Mouse (Mus musculus) c-Kit-positive CD71-positive TER-119-negative erythroid progenitor cells, embryonic 14.5 days (primary cell): ENCODE data around the gene Arhgef7.

Source experiments
- DNase-seq: peaks from one replicate; pipeline ENCODE4 v3.0.0-alpha.2; 2013; ENCODE audit warnings: low read depth

Arhgef7 gene

DNA sequence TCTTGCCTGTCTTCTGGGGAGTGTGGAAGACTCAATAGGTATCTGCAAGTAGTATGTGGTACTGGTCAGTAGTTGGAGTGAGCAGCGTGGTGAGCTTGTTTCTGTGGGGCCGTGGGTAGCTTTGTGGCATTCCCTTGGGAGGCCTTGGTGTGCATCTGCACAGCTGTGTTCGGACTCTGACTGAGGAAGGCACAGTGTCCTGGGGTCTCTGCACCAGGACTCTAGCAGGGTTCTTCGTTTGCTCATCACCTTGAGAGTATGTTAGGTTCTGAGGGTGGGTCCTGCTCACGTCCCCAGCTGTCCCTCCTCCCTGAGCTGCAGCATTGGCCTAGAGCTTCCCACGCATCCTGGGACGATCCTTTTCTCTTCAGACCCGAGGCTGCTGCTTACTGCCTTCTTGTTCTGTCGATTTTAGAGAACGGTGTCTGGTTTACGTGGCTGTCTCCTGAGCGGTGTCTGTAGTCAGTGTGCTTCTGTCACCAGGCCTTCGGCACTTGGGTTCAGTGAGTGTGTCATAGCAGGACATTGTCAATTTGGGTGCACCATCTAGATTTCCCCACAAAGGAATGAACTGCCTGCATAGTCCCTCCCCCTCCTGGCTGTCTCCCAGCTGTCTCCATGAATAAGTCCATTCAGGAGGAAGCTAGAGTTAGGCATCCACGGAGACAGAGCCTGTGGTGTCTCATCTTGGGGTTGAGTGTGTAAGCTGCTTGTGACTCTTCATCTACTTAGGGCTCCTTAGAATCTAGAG is 70.4 kb downstream of the Arhgef7 start:
- no peak for DNase-seq

DNA sequence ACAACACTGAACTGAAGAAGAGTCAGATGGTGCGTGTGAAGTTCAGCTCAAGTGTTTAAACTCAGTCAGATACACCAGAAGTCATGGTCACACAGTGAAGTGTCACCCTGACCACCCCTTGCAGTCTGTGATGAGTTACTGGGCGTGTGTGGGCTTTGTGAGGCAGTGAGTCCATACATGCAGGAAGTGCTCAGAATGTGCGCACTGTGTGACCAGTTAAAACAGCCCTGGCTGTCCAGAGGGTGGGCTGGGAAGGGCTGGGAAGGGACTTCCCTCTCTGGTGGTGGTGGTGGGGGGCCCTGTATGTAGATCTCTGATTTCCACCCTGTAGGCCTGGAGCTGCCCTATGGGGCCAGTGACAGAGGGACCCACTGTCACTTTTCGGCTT is 71.0 kb downstream of the Arhgef7 start:
- no peak for DNase-seq

DNA sequence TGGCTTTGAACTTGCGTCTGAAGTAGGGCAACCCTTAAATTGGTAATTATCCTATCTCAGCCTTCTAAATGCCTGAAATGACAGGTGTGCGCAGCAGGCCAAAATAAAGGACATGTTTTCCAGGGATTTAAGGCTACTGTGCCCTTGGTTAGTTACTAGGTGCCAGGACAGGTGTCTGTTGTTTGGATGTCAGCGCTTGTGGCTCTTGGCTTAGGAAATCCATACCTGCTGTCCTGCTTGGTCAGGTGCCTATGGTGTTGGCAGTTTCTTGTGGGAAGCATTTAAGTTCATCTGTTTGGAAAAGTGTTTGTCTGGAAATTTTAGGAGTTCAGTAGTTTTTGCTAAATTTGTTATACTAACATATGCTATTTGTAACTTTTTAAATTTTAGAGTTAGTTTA is 71.6 kb downstream of the Arhgef7 start:
- no peak for DNase-seq

DNA sequence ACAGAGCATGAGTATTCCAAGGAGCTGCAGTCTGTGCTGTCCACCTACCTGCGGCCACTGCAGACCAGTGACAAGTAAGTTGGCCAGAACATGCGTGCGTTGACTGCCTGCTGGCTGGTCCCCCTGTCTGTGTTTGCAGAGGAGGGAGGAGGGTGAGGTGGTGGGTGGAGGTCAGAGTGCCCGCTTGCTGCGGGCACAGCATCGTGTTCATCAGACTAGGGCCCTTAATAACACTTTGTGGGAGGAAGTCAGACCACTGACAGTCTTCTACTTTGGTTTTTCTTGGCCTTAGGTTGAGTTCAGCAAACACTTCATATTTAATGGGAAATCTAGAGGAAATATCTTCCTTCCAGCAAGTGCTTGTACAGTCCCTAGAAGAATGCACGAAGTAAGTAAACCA is 73.0 kb downstream of the Arhgef7 start:
- DNase-seq = no peak

DNA sequence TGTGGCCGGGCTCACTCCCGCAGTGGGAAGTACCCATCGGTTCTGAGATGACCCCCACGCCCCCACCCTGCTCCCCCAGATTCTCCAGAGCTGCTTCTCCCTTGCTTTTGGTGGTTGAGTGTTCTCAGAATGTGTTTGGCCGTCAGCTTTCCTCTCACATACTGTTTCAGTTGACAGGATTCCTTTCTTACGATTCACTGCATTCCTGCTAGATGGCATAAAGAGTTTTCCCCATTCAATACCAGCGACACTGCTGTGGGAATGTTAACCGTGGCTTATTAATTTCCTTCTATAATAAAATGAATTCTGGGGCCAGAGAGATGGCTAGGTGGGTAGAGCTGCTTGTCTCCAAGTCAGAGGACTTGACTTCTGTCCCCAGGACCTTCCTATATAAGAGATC is 74.0 kb downstream of the Arhgef7 start:
- no peak for DNase-seq

DNA sequence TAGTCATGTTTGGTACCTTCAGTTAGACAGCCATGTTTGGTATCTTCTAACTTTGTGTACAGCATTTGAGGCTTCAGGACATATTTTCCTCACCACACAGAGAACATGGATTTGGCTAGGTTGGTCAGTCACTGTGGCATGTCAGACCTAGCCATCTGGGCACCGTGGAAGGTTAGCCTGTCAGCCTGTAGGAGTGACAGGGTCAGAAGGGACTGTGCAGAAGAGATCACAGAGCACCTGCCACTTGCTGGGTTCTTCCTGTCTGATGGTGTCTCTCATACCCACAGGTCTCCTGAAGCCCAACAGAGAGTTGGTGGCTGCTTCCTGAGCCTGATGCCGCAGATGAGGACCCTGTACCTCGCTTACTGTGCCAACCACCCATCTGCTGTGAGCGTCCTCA is 77.4 kb downstream of the Arhgef7 start:
- no peak for DNase-seq

DNA sequence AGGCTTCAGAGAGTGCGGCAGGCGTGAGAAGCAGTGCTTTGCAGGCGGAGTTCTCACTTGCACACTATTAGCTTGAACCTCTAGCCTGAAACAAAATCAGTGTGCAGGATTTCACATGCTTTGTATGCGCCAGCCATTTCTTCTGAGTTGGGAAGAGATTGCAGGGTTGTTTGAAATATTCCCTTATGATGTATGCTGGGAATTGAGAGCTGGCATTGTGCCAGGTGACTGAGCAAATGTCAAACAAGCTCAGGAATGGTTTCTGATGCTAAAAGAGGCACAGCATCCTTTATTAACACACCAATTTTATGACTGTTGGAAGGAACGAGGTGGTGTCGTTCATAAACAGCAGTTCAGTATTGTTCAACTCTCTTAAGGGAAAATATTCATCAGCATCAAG is 78.7 kb downstream of the Arhgef7 start:
- DNase-seq = no peak

DNA sequence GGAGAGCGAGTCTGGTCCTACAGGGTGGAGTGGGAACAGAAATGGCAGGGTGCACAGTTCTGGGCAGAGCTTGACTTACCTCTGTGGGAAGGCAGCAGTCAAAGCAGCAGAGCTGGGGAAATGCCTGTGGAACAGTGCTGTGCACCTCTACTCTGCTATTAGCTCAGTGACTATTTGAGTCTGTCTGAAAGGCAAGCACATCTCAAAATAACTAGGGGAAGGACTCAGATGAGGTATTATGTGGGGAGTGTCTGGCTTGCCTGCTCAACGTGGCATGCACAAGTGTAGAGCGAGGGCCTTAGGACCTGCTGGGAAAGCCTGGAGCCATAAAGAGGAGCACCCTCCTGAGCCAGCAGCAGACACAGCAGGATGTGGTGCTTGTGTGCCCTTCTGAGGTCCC is 79.8 kb downstream of the Arhgef7 start:
- no peak for DNase-seq

DNA sequence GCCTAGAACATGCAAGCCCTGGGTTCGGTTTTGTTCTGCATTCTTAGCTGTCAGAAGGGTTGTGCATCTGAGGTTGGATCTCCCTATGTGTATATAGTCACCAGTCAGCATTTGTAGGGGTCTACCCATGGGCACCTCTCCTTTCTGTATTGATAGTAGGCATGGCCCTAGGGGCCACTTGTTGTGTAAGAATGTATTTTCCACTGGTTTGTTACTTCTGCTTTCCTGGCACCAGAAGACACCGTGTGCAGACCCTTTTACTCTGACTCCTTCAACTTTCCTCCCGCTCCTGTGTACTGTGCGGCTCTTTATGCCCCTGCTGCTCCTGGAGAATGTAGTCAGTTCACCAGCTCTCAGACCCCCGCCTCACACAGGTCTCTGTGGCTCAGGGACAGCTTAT is 80.5 kb downstream of the Arhgef7 start:
- no peak for DNase-seq

DNA sequence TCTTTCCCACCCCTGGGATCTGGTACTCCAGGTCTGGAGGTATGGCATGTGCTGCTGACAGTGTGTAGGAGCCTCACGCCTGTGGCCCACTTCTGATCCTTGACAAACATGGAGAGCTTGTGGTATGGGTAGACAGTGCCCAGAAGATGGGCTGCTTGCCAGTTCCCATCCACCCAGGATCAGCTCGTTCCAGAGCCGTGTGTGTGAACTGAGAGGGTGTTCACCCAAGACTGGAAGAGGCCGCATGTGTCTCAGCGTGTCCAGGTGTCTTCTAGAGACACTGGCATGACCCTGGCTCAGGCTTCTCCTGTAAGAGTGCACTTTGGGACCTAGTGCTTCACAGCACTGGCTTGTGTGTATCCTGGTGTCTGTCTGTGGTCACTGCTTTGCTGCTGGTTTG is 82.9 kb downstream of the Arhgef7 start:
- DNase-seq = no peak

DNA sequence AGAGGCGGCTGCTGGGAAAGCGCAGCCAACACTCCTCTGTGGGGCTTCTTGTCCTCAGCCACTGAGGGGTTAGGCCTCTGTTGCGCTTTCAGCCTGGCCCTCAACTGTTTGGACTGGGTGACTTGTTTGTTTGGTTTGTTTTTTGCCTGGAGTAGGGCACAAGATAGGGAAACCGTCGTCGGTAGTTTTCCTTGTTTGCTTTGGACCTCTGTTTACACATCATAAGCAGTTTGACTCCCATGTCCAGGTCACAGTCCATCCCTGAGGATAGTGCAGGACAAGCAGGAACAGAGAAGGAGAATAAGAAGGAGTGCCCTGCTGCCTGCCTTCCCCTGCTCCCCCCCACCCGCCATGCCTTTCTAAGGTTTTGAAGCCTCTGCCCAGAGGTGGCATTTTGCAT is 86.3 kb downstream of the Arhgef7 start:
- no peak for DNase-seq

DNA sequence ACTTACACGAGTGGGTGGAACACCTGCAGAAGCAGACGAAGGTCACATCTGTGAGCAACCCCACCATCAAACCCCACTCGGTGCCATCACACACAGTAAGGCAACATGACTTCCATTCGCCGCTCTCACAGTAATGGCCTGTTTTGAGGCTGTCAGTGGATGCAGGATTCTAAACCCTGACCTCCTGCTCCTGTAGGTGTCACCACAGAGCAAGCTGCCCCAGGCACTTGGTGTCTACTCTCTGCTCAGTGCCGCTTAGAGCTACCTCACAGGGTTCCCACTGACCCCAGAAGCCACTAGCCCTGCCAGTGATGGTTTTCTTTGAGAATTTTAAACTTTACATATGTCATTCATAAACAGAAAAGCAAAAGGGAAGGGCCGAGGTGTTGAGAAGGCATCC is 87.7 kb downstream of the Arhgef7 start:
- no peak for DNase-seq

DNA sequence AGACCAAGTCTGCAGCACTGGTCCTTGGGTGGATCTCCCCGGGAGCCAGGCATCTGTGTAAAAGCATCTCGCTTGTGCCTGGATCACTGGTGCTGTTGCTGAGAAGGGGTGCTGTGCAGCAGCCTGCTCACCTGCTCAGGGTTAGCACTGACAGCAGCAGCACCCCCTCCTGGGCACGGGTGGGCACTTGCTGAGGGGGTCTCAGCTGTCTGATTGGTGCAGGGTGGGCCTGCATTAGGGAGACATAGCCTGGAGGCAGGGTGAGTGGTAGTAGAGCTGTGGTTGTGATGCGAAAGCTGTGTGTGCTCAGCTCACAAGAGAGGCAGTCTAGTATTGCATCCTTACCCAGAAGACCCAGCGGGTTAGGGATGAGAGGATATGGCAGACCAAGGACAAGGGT is 92.6 kb downstream of the Arhgef7 start:
- DNase-seq = no peak

DNA sequence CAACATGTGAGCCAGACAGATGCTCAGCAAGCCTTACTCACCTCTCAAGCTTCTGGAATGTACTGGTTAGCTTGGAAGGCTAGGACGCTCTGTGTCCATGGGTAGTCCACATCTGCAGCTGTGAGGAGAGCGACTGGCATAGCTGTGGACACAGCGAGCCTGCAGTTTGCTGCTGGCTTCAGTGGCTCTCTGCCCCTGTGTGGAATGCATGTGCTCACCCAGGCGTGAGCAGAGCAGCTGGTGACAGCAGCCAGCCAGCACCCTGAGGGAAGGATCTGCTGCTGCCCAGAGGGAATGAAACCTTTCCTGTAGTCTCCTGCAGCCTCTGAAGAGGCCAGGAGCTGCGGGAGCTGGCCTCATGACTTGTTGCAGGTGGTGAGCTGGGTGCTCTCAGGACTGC is 93.0 kb downstream of the Arhgef7 start:
- DNase-seq = no peak

DNA sequence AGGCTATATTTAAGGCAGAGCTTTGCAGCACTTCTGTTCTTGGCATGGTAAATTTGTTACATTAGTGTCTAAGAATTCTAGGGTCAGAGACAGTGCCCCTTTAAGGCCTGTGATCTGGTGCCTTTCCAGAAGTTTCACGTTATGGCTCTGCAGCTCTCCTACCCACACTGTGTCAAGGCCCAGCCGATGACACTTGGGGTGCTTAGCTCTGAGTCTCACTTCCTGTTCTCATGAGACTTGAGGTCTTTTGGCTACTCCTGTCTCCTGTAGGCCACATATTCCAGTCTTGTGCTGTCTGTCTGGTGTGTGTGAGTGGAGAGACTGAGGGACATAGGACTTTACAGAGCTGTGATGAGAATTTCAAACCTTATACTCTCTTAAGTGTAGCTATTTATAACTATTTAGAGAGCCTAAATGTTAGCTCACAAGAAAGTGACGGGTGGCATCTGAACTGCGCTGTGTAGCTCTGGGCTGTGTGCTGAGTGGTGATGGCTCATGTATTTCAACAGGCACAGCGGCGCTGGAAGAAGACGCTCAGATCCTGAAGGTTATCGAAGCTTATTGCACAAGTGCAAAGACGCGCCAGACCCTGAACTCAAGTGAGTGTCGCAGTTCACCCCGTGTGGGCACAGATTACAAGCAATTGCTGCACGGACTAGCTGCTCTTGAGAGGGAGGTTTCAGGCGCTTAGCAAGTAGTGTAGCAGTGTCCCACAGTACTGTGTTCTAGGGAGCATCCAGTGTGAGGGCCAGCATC is 94.1 kb downstream of the Arhgef7 start:
- no peak for DNase-seq

DNA sequence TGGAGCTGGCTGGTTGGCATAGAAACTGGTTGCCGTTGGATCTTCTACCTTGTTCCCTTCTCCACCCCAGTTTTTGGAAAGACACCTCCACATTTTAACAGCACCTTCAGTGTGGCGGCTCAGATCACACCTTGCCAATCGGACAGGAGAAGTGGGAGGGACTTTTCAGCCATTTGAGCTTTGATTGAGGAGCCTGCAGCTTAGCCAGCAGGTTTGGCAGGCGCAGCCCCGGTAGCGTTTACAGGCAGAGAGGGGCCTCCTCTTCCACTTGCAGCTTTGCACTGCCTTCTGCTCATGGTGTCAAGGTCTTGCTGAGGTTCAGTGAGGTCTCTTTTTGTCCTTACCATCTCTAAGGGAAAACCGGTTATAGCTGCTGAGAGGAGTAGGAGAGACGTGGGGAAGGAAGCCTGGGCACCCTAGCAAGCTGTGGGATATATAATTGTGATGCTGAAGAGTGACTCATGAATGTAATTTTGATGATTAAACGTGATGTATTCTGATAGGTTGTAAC is 95.1 kb downstream of the Arhgef7 start:
- DNase-seq = no peak

DNA sequence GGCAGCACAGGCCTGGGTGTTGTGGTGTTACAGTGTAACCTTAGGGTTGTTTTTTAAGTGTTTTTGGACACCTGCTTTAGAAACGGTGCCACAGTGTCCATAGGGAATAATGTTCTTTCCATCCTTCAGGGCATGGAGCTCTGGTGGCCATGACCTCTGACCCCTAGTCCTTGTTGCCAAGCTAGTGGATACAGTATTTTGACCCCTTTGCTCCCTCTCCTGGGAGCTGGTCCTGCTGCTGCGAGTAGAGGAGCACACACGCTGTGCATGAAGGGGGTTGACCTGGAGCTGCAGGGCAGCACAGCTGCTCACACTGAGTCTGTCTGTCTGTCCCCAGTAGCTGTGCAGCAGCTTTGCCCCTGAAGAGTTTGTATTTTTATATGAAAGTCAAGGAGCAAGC is 98.2 kb downstream of the Arhgef7 start:
- no peak for DNase-seq

DNA sequence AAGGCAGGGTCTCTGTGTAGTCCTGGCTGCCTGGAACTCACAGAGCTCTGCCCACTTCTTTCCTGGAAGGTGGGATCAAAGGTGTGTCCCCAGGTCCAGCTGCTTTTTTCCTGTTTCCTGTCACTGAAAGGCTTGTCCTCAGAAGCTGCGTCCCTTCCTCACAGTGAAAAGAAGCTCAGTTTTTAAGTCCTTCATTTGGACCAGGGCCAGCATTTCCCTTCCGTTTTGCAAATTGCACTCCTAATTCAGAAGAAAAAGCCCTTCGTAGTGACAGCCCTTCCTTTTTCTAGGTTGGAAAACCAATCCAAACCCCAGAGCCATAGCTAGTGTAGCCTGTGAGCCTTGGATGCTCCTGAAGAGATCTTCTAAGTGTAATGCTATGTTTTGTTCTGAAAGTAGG is 99.8 kb downstream of the Arhgef7 start:
- no peak for DNase-seq

DNA sequence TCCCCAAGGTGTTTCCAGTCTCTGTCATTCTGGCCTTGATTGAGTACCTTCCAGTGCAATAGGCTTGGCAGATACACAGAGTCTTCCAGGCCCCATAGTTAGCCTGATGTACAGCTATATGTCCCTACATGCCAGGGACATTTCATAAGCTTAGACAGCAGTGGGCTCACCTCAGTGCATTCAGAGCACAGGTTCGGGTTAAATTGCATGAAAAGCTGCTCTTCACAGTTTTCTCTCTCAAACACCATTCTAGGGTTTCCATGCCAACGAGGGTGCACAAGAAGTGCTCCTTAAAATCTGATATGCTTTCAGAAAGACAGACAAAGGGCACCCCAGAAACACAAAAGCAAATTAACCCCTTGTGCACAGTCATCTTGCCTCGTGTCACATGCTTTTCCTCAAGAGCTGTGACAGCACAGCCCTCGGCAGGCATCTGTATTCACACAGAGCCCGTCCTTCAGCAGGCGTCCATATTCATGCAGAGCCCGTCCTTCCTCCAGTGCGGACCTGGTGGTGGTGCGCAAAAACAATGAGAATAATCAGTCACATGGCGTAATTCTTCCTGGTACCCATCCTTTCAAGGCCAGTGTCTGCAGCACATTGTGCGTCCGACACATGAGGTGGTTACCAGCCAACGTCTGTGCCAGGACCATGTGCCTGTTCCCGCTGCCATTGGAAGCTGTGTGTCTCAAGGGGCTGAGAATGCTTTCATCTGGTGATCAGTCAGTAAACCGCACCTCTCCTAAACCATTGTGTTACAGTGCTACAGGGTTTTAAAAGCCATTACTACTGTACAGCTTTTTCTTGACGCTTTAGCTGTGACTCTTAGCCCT is 102.9 kb downstream of the Arhgef7 start:
- no peak for DNase-seq

DNA sequence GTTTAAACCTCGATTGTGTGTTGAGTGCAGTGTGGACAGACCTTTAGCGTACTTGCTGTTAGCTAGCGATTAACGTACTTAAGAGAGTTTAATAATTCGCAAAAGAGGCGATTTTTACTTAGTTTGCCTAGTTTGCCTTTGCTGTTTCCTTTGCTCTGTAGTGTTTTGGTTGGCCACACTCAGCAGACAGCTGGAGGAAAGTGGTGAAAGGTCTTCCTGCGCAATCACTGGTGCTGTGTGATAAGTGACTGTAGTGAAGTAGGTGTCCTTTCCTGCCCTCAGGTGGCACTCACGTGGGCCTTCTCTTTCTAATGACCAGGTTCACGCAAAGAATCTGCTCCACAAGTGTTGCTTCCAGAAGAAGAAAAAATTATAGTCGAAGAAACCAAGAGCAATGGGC is 103.7 kb downstream of the Arhgef7 start:
- DNase-seq = no peak

DNA sequence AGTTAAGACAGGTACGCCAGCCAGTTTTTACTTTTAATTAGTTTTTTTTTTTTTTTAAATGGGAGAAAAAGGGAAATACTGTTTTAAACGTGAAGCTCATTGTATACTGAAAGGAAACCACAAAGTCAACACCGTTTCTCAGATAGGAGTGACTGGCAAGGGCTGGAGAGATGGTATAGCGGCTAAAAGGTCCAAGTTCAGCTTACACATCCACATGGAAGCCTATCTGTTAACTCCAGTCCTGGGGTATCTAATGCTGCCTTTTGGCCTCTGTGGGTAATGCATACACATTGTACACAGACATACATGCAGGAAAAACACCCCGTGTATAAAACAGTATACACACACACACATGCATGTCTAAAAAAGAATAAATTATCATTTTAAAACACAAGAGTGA is 104.4 kb downstream of the Arhgef7 start:
- DNase-seq = no peak

DNA sequence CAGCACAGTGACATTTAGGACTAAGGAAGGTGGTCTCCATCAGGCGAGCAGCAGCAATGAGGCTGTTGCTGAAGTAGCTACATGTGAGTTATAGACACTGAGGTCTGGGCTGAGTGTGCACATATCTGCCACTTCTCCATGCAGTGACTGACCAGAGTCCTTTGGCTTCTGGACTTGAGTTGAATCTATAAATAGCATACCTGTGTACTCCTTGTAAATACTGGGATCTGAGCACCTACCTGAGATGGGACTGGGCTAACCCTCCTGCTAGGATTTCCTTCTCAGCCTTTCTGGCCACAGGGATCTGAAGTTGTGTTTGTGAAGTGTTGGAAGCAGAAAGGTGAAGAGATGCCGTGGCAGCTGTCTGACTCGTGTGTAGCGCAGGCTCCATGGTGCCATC is 105.6 kb downstream of the Arhgef7 start:
- no peak for DNase-seq

DNA sequence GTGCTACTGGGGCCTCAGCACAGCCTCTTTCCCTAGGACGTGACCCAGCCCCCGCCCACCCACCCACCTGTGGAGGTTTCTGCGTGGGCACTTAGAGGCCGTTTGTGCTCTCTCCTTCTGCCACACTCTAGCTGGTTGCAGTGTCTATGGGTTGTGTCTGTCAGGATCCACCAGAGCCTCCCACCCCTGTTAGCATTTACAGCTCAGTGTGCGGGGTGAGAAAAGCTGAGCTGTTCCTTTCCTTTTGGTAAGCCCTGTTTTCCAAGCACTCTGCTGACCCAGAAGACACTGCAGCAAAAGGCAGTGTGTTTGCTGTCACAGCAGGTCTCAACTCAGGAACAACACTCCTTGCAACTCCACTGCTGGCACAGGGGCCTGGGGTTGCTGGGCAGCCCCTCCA is 106.7 kb downstream of the Arhgef7 start:
- DNase-seq = no peak
